Mouse (Mus musculus) ES-E14 (cell line): Measurements from ENCODE around the gene Lrrc1. TPM values are rescaled to one million over a fixed set of nuclear protein-coding genes. Genes with fewer than 3 reads are reported as not detected.

Experiments
- DNase-seq: peaks from one replicate; pipeline ENCODE4 v3.0.0-alpha.2; 2013; ENCODE audit warnings: low read depth, low spot score
- H3K27ac ChIP-seq: 2 replicates; pipeline ENCODE4 v1.5.1; 2012; ENCODE audit warnings: low read depth, mild to moderate bottlenecking, low read length, moderate library complexity, mixed read lengths; ENCODE audit not compliant: poor library complexity, insufficient read depth, severe bottlenecking
- H3K36me3 ChIP-seq: 2 replicates; pipeline ENCODE4 v1.6.1; 2012; ENCODE audit warnings: mild to moderate bottlenecking, low read length, moderate library complexity, mixed read lengths; ENCODE audit not compliant: control insufficient read depth, poor library complexity, insufficient read depth, severe bottlenecking
- H3K4me1 ChIP-seq, 2 experiments: fragments of 150-350 bp in 1 of 2; sonication (generic) in 1 of 2; 2 replicates each; pipeline ENCODE4 v1.6.1; 2012; ENCODE audit warnings: low read length in 2 of 2, mild to moderate bottlenecking in 1 of 2, mixed read lengths in 1 of 2; ENCODE audit not compliant: control insufficient read depth in 2 of 2, insufficient read depth in 2 of 2, poor library complexity in 1 of 2
- H3K4me3 ChIP-seq, 2 experiments: fragments of 150-350 bp in 1 of 2; sonication (generic) in 1 of 2; 2 replicates each; pipeline ENCODE4 v1.5.1; 2012; ENCODE audit warnings: low read length in 2 of 2, low read depth in 1 of 2, mild to moderate bottlenecking in 1 of 2, mixed read lengths in 1 of 2; ENCODE audit not compliant: insufficient read depth in 1 of 2, poor library complexity in 1 of 2, severe bottlenecking in 1 of 2
- H3K9ac ChIP-seq: 2 replicates; pipeline ENCODE4 v1.6.1; 2012; ENCODE audit warnings: low read depth, mild to moderate bottlenecking, low read length, mixed read lengths; ENCODE audit not compliant: poor library complexity, insufficient read depth, severe bottlenecking
- H3K9me3 ChIP-seq: fragments of 150-350 bp; sonication (generic); 2 replicates; pipeline ENCODE4 v1.6.1; 2012; ENCODE audit warnings: low read depth, mild to moderate bottlenecking, low read length; ENCODE audit not compliant: control insufficient read depth, insufficient read depth
- CHD2 ChIP-seq: IDR thresholded peaks from 2 replicates; pipeline ENCODE4 v1.6.1; 2014; ENCODE audit warnings: mild to moderate bottlenecking, low read depth, low read length, inconsistent platforms
- HCFC1 ChIP-seq: IDR thresholded peaks from 2 replicates; pipeline ENCODE4 v1.6.1; 2012; ENCODE audit warnings: low read length, inconsistent platforms, borderline replicate concordance; ENCODE audit not compliant: insufficient read depth
- MAFK ChIP-seq: IDR thresholded peaks from 2 replicates; pipeline ENCODE4 v1.6.1; 2014; ENCODE audit warnings: mild to moderate bottlenecking, low read depth, low read length, inconsistent platforms; ENCODE audit not compliant: insufficient read depth
- ZC3H11A ChIP-seq: IDR thresholded peaks from 2 replicates; pipeline ENCODE4 v1.6.1; 2012; ENCODE audit warnings: low read depth, mild to moderate bottlenecking, inconsistent platforms, low read length, borderline replicate concordance
- ZNF384 ChIP-seq: IDR thresholded peaks from 2 replicates; pipeline ENCODE4 v1.6.1; 2012; ENCODE audit warnings: low read depth, low read length, inconsistent platforms
- in situ Hi-C, 2 experiments: fragments of 600-800 bp; cut with MboI; formaldehyde crosslinking; loops; one replicate each; pipeline ENCODE4 v1.15.1; 2025; ENCODE audit warnings: low sequenced_read_pairs in 2 of 2, inconsistent platforms in 1 of 2; ENCODE audit not compliant: unreplicated experiment in 2 of 2
- total RNA-seq: library from RNA; depleted of rRNA; stranded (reverse); fragments of 300-350 nt; gene quantifications from 2 replicates; pipeline ENCODE4 v1.2.3, GENCODE M21; 2012

Lrrc1 gene
- total RNA-seq, 1 experiment, result 7.7 TPM

- in situ Hi-C loops, result no loop called here
- no peak for DNase-seq
- H3K9me3 ChIP-seq, result no peaks in the 10 kb centered on the region
- H3K4me1 ChIP-seq, result no peaks in the 10 kb centered on the region
- no peak for TF ChIP-seq HCFC1
- no peak for TF ChIP-seq CHD2
- no peak for TF ChIP-seq ZC3H11A
- TF ChIP-seq ZNF384, result no peak
- TF ChIP-seq MAFK, result no peak
- H3K9ac ChIP-seq, result no peak overlapping the region
- H3K4me3 ChIP-seq, result no peak overlapping the region
- no peaks in the 10 kb centered on the region; the same call in 1 of the 2 replicates for H3K36me3 ChIP-seq
- no peak overlapping the region for H3K27ac ChIP-seq
Observed at GRCm38 (mm10) chr9:77516782-77517364, 27.8 kb downstream of the Lrrc1 start.

GRCm38 (mm10) chr9:77513892-77514291 lies 30.8 kb downstream of the Lrrc1 start:
- in situ Hi-C loops, result no loop called here
- H3K36me3 ChIP-seq, result no peaks in the 10 kb centered on the region
- DNase-seq, result no peak
- H3K4me1 ChIP-seq, result no peaks in the 10 kb centered on the region; a peak in 1 of 4 replicates
- no peak overlapping the region for H3K4me3 ChIP-seq
- TF ChIP-seq MAFK (no peak), ZC3H11A (no peak), HCFC1 (no peak), CHD2 (no peak), ZNF384 (no peak)
- no peaks in the 10 kb centered on the region for H3K9me3 ChIP-seq
- no peak overlapping the region for H3K27ac ChIP-seq
- H3K9ac ChIP-seq, result no peak overlapping the region

- Histone ChIP-seq H3K4me1 (no peaks in the 10 kb centered on the region; a peak in 1 of 4 replicates), H3K4me3 (no peak overlapping the region), H3K9me3 (no peaks in the 10 kb centered on the region), H3K9ac (no peak overlapping the region), H3K27ac (no peak overlapping the region), H3K36me3 (no peaks in the 10 kb centered on the region)
- in situ Hi-C loops, result no loop called here
- DNase-seq, result no peak
- no peak for TF ChIP-seq HCFC1
- no peak for TF ChIP-seq ZNF384
Observed at GRCm38 (mm10) chr9:77512220-77512619, 32.5 kb downstream of the Lrrc1 start.

- Histone ChIP-seq H3K9ac (no peak overlapping the region), H3K36me3 (no peaks in the 10 kb centered on the region), H3K4me1 (no peaks in the 10 kb centered on the region; a peak in 1 of 4 replicates), H3K9me3 (no peaks in the 10 kb centered on the region), H3K4me3 (no peak overlapping the region), H3K27ac (no peak overlapping the region)
- no peak for DNase-seq
- TF ChIP-seq CHD2, result no peak
- no peak for TF ChIP-seq ZC3H11A
- no peak for TF ChIP-seq HCFC1
- TF ChIP-seq ZNF384, result no peak
- TF ChIP-seq MAFK, result no peak
- in situ Hi-C loops, result no loop called here
Observed at GRCm38 (mm10) chr9:77510574-77510973, 34.1 kb downstream of the Lrrc1 start.
